13 mouse cellular contexts compared by ENCODE assay signal in the genomic region with DNA sequence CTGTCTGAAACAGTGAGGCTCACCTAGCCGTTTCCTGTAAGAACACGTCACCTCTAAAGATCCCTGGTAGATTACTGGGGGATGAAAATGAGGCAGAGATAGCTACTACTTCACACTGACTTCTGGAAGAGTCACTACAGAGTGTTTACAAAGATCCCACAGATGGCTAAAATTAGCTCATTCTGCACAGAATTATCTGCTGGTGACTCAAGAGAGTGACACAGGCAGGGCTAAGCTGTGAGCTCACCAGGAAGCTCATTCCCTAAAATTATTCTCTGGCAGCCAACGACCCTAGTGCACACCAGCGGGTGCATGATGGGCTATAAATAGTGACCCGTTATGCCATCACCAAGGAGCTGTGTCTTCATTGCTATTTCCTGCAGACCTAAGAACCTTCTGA. TPM values are rescaled to one million over a fixed set of nuclear protein-coding genes. Genes with fewer than 3 reads are reported as not detected.
DNase-seq lines count a peak whose midpoint lies in the region; ATAC-seq and TF ChIP-seq lines count a peak whose summit lies in the region.
"Had no signal": no experiment of that assay in that cellular context is flagged by ENCODE, and none has a peak within 500 bp of the region (broad histone marks: within the 10 kb centered on the region; RNA-seq: fewer than 3 reads in every experiment).

No protein-coding gene starts in this region.

- peak overlapping the region; percentile 94 for H3K27ac ChIP-seq in heart, embryonic 12.5 days (ENCODE audit: poor library complexity, severe bottlenecking)
- H3K27ac ChIP-seq in stomach, postnatal 0 days (replicated peaks) = no peak overlapping the region
- H3K27ac ChIP-seq: liver, embryonic 14.5 days; midbrain, embryonic 12.5 days had no signal

- no peak for TF ChIP-seq EP300 in stomach, postnatal 0 days (optimal IDR thresholded peaks at IDR 0.05)

- TF ChIP-seq CTCF in stomach, postnatal 0 days (IDR thresholded peaks at IDR 0.05; ENCODE audit: low read depth) = no peak

- no peaks in the 10 kb centered on the region for H3K9me3 ChIP-seq in heart, embryonic 12.5 days (replicated peaks)
- H3K9me3 ChIP-seq in stomach, postnatal 0 days (ENCODE audit: control insufficient read depth, low read length) = no peaks in the 10 kb centered on the region
- H3K9me3 ChIP-seq: midbrain, embryonic 12.5 days had no signal

- H3K9ac ChIP-seq in heart, embryonic 12.5 days = no peak overlapping the region
- H3K9ac ChIP-seq in stomach, postnatal 0 days (ENCODE audit: low read length) = no peak overlapping the region
- H3K9ac ChIP-seq: liver, embryonic 14.5 days; midbrain, embryonic 12.5 days had no signal

- peak; percentile 70; the same call in 1 of the 2 replicates for ATAC-seq in heart, embryonic 12.5 days (ENCODE audit: insufficient number of reproducible peaks, low FRiP score)
- peak; percentile 55; the same call in 1 of the 2 replicates for ATAC-seq in stomach, postnatal 0 days (ENCODE audit: low FRiP score, low TSS enrichment)

- peak; percentile 26 to 55 for DNase-seq in frontal cortex, adult 2 months (ENCODE audit: extremely low spot score in 1 of 2, low spot score in 1 of 2)
- no peak for DNase-seq in frontal cortex, postnatal 25 days (ENCODE audit: low spot score in 2 of 2)
- DNase-seq in right cerebral cortex, adult 18-20 months = peak; percentile 31
- DNase-seq in right cerebral cortex, postnatal 14 days = no peak
- DNase-seq in stomach, postnatal 0 days (ENCODE audit: low spot score) = no peak
- no peak for DNase-seq in gastrocnemius, adult 8-10 months (ENCODE audit: low spot score in 2 of 2)
- no peak for DNase-seq in gastrocnemius, postnatal 4 days (ENCODE audit: low spot score in 2 of 2)
- DNase-seq: adrenal gland, postnatal 36 days; cerebellum, adult 11-12 months; retina, postnatal 1 day had no signal

- no peak overlapping the region for H3K4me3 ChIP-seq in heart, embryonic 12.5 days
- no peak overlapping the region for H3K4me3 ChIP-seq in stomach, postnatal 0 days (ENCODE audit: low read depth, low read length)
- H3K4me3 ChIP-seq: midbrain, embryonic 12.5 days had no signal

- H3K36me3 ChIP-seq in heart, embryonic 12.5 days = no peaks in the 10 kb centered on the region
- H3K36me3 ChIP-seq in stomach, postnatal 0 days (ENCODE audit: control insufficient read depth, insufficient read depth, low read length) = no peaks in the 10 kb centered on the region
- H3K36me3 ChIP-seq: midbrain, embryonic 12.5 days had no signal

- peaks cover 53% of the 10 kb centered on the region for H3K4me1 ChIP-seq in heart, embryonic 12.5 days (replicated peaks)
- no peaks in the 10 kb centered on the region; the same call in none of the 2 replicates for H3K4me1 ChIP-seq in stomach, postnatal 0 days (replicated peaks; ENCODE audit: control insufficient read depth, insufficient read depth)

- H3K4me2 ChIP-seq in heart, embryonic 12.5 days = no peak overlapping the region
- H3K4me2 ChIP-seq in stomach, postnatal 0 days (replicated peaks; ENCODE audit: low read depth) = no peak overlapping the region
- H3K4me2 ChIP-seq: midbrain, embryonic 12.5 days had no signal

- WGBS in heart, embryonic 12.5 days = 11% methylated on average over 5 of the region's 5 CpGs
- 56% methylated on average over 5 of the region's 5 CpGs for WGBS in stomach, postnatal 0 days

- no peaks in the 10 kb centered on the region for H3K27me3 ChIP-seq in heart, embryonic 12.5 days (replicated peaks)
- H3K27me3 ChIP-seq in stomach, postnatal 0 days (ENCODE audit: control insufficient read depth, insufficient read depth, low read length) = no peaks in the 10 kb centered on the region

RNA-seq across cellular contexts. Expression of a gene that starts 53.2 kb away (rescaled TPM):
- 89.1 and 90.1 TPM in 2 replicates for polyA plus RNA-seq in frontal cortex, adult 2 months (2012; rRNA removed)
- polyA plus RNA-seq in heart, embryonic 12.5 days (2016; fragmentation: Nextera tagmentation; extraction: Ambion mirVana) = 35.2 and 36.7 TPM in 2 replicates
- polyA plus RNA-seq in stomach, postnatal 0 days (2015; fragmentation: Nextera tagmentation; extraction: Ambion mirVana) = 16.8 and 20.2 TPM in 2 replicates
- total RNA-seq in gastrocnemius, adult 8-10 months (2022) = 1 to 10 TPM; 1.7 to 3.0 (median 2.2) TPM
- total RNA-seq in gastrocnemius, postnatal 4 days (2021) = 10 to 100 TPM; 20.2 to 24.3 TPM

RNA-seq across cellular contexts. Expression of a gene that starts 55.5 kb away (rescaled TPM):
- polyA plus RNA-seq in frontal cortex, adult 2 months (2012; rRNA removed) = 7.8 and 9.1 TPM in 2 replicates
- 93.5 and 100 TPM in 2 replicates for polyA plus RNA-seq in heart, embryonic 12.5 days (2016; fragmentation: Nextera tagmentation; extraction: Ambion mirVana)
- 78.5 and 84.9 TPM in 2 replicates for polyA plus RNA-seq in stomach, postnatal 0 days (2015; fragmentation: Nextera tagmentation; extraction: Ambion mirVana)
- total RNA-seq in gastrocnemius, adult 8-10 months (2022) = 10 to 100 TPM; 23.0 to 53.4 (median 30.3) TPM
- total RNA-seq in gastrocnemius, postnatal 4 days (2021) = 10 to 100 TPM; 40.7 to 49.3 TPM

Comparison
In these comparisons a context has a peak if more than half of its experiments do, and no peak if none do; other contexts are left out.
1. DNase-seq: peak in frontal cortex, adult 2 months (2 of 2) and right cerebral cortex, adult 18-20 months (single experiment); none in frontal cortex, postnatal 25 days (0 of 2), right cerebral cortex, postnatal 14 days (single experiment), stomach, postnatal 0 days (single experiment), gastrocnemius, adult 8-10 months (0 of 2) and gastrocnemius, postnatal 4 days (0 of 2).